Mouse (Mus musculus): ENCODE measurements at regions not wholly inside any gene's neighbourhood (a gene's known extent, or its start where the extent isn't known, plus 50 kb on each side); places are given as distances from the start of the nearest gene placed in this dataset.

GRCm38 (mm10) chr3:117051431-117051830 lies 82.6 kb upstream of the Palmd start:
- intact Hi-C loops (cut with DNase I), result no loop called here
- no peak for DNase-seq (ENCODE audit: extremely low spot score in 1 of 2, low spot score in 2 of 2)

DNA sequence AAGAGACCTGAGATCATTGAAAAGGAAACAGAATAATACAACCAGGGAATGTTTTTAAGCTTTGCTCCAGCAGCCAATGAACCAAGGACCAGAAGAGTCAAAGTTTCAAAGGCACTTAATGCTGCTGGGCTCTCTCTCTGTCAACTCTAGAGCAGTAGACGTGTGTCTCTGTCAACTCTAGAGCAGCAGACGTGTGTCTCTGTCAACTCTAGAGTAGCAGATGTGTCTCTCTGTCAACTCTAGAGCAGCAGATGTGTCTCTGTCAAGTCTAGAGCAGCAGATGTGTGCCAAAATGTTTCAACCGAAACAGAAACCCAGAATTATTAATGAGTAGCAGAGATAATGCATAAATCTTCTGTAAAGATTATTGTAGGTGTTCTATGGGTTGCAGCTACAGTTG lies 82.1 kb upstream of the Palmd start:
- intact Hi-C loops (cut with DNase I), result no loop called here
- no peak for DNase-seq (ENCODE audit: extremely low spot score in 1 of 2, low spot score in 2 of 2)

DNA sequence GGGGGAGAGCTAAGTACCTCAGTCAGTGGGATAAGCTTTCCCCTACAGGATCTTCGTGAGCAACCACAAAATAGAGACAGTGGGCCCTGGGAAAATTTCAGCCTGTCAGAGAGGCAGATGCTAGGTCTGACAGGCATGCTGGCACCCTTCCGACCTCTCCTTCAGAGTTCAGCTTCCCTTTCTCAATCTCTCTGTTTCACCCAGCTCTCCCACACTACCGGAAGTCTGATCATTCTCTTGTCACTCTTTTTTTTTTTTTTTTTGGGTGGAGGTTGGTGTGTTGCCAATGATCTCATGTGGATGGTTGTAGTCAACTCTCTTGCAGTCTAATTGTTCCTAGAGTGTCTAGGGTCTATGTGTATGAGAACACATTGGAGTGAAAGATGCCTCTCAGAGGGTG lies 80.6 kb upstream of the Palmd start:
- DNase-seq (ENCODE audit: extremely low spot score in 1 of 2, low spot score in 2 of 2), result no peak
- intact Hi-C loops (cut with DNase I), result no loop called here

DNA sequence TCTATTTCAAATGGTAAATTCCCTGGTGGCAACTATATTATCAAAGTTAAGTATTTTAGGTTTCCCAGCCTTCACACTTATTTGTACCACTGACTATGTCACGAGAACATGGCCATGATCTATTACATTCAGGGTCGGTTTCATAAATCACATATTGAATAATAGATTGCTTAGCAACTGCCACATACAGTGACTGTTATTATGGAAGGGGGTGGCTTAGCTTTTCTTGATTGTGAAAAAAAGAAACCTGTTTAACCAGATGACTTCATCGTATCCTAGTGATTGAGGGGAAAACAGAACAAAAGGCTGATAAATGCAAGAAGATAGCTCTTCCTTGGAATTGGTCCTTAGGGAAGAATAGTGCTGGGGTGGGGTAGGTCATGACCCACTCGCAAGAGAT lies 76.0 kb upstream of the Palmd start:
- no peak for DNase-seq (ENCODE audit: extremely low spot score in 1 of 2, low spot score in 2 of 2)
- intact Hi-C loops (cut with DNase I), result no loop called here

- no peak for DNase-seq (ENCODE audit: extremely low spot score in 1 of 2, low spot score in 2 of 2)
- intact Hi-C loops (cut with DNase I), result no loop called here
Observed at GRCm38 (mm10) chr3:117044304-117044703, 75.5 kb upstream of the Palmd start.

DNA sequence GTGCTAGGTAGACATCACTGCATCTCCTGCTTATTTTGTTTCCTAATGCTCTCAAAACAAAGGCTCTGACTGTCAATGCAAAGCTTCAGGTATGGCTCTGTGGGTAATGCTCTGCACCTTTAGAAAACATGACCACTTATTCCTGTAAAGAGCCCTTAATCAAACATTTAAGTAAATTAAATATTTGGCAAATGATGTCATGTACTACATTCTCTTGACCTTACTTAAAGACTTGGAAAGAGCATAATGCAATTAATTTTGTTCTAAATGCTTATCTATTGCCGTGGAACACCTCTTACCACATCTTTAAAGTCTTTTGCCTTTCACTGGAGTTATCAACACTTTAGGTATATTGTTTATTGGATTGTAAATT lies 70.1 kb upstream of the Palmd start:
- intact Hi-C loops (cut with DNase I), result no loop called here
- DNase-seq (ENCODE audit: extremely low spot score in 1 of 2, low spot score in 2 of 2), result no peak

GRCm38 (mm10) chr3:117038280-117038927 lies 69.6 kb upstream of the Palmd start:
- DNase-seq (ENCODE audit: extremely low spot score in 1 of 2, low spot score in 2 of 2), result no peak
- intact Hi-C loops (cut with DNase I), result no loop called here

All from left cerebral cortex, postnatal 10 days (tissue).